Comparison of ENCODE assay signal across 8 mouse cellular contexts in genomic region chr9:107629901-107630425, GRCm38 (mm10). TPM values are rescaled to one million over a fixed set of nuclear protein-coding genes. Genes with fewer than 3 reads are reported as not detected.
DNase-seq lines count a peak whose midpoint lies in the region; ATAC-seq and TF ChIP-seq lines count a peak whose summit lies in the region.

No protein-coding gene starts in this region.

- peak overlapping the region; percentile 49 for H3K4me2 ChIP-seq in liver, embryonic 13.5 days

- peak overlapping the region; percentile 51 for H3K9ac ChIP-seq in liver, embryonic 13.5 days

- peak overlapping the region; percentile 81 for H3K27ac ChIP-seq in bone marrow, adult 2 months (ENCODE audit: control insufficient read depth, insufficient read depth, low read depth, low read length, poor library complexity)
- H3K27ac ChIP-seq in hindbrain, embryonic 10.5 days: peak overlapping the region; percentile 99
- peak overlapping the region; percentile 94 for H3K27ac ChIP-seq in liver, embryonic 13.5 days

- peaks cover 16% of the 10 kb centered on the region for H3K4me1 ChIP-seq in bone marrow, adult 2 months (ENCODE audit: control insufficient read depth, insufficient read depth, low read length)
- H3K4me1 ChIP-seq in hindbrain, embryonic 10.5 days (replicated peaks): peaks cover 98% of the 10 kb centered on the region
- peaks cover 96% of the 10 kb centered on the region for H3K4me1 ChIP-seq in liver, embryonic 13.5 days (replicated peaks)

- H3K36me3 ChIP-seq in hindbrain, embryonic 10.5 days: peaks cover 48% of the 10 kb centered on the region
- peaks cover 43% of the 10 kb centered on the region for H3K36me3 ChIP-seq in liver, embryonic 13.5 days
- H3K36me3 ChIP-seq in splenic B cell, adult 2 months (ENCODE audit: control insufficient read depth, insufficient read depth, low read length, poor library complexity, severe bottlenecking): peaks cover 5% of the 10 kb centered on the region

- WGBS in bone marrow, adult 2 months: 45% methylated on average over 14 of the region's 14 CpGs
- 11% methylated on average over 14 of the region's 14 CpGs for WGBS in hindbrain, embryonic 10.5 days
- WGBS in liver, embryonic 13.5 days (ENCODE audit: insufficient replicate concordance): 43% methylated on average over 14 of the region's 14 CpGs

- TF ChIP-seq POLR2A in bone marrow, adult 2 months (IDR thresholded peaks at IDR 0.05; ENCODE audit: borderline replicate concordance, control insufficient read depth, low read depth, low read length): no peak

- peak; percentile 32 for DNase-seq in layer of hippocampus, adult 11-12 months (ENCODE audit: low spot score)
- no peak for DNase-seq in layer of hippocampus, postnatal 36 days
- peak; percentile 70 for DNase-seq in hindbrain, embryonic 10.5 days (ENCODE audit: low spot score)
- DNase-seq in liver, embryonic 13.5 days: no peak
- peak; percentile 29 for DNase-seq in splenic B cell, adult 2 months (ENCODE audit: low read depth, low spot score)
- no peak for DNase-seq in urinary bladder, postnatal 14 days (ENCODE audit: low spot score)
- no peak for DNase-seq in spleen, postnatal 4 days (ENCODE audit: low spot score in 2 of 2)

- H3K4me3 ChIP-seq in bone marrow, adult 2 months (replicated peaks; ENCODE audit: control insufficient read depth, low read depth, low read length): peak overlapping the region; percentile 37
- peak overlapping the region; percentile 87 for H3K4me3 ChIP-seq in hindbrain, embryonic 10.5 days
- H3K4me3 ChIP-seq in liver, embryonic 13.5 days (replicated peaks): no peak overlapping the region; the same call in 1 of the 2 replicates

- no peaks in the 10 kb centered on the region for H3K27me3 ChIP-seq in hindbrain, embryonic 10.5 days (ENCODE audit: insufficient read depth, poor library complexity, severe bottlenecking)
- H3K27me3 ChIP-seq in liver, embryonic 13.5 days: no peaks in the 10 kb centered on the region
- no peaks in the 10 kb centered on the region for H3K27me3 ChIP-seq in splenic B cell, adult 2 months (ENCODE audit: control insufficient read depth, insufficient read depth, low read length, poor library complexity, severe bottlenecking)

- no peak for ATAC-seq in liver, embryonic 13.5 days (ENCODE audit: low read depth)

- TF ChIP-seq CTCF in bone marrow, adult 2 months (IDR thresholded peaks at IDR 0.05; ENCODE audit: control insufficient read depth, insufficient read depth, low read length): no peak

- H3K9me3 ChIP-seq in hindbrain, embryonic 10.5 days: no peaks in the 10 kb centered on the region
- no peaks in the 10 kb centered on the region for H3K9me3 ChIP-seq in liver, embryonic 13.5 days (replicated peaks)

RNA-seq across cellular contexts. Expression of gene Gnai2, which starts 5.2 kb away (rescaled TPM):
- total RNA-seq in layer of hippocampus, postnatal 36 days (2021): 100 to 1,000 TPM; 195 to 208 TPM
- 198 and 273 TPM in 2 replicates for polyA plus RNA-seq in bone marrow, adult 2 months (2011; ENCODE audit: insufficient read depth, insufficient read length, low replicate concordance, missing spikeins)
- 554 and 640 TPM in 2 replicates for polyA plus RNA-seq in hindbrain, embryonic 10.5 days (2016; fragmentation: Nextera tagmentation; extraction: Ambion mirVana)
- 144 and 163 TPM in 2 replicates for polyA plus RNA-seq in liver, embryonic 13.5 days (2015; fragmentation: Nextera tagmentation; extraction: Ambion mirVana)

RNA-seq across cellular contexts. Expression of gene Sema3b, which starts 20.9 kb away (rescaled TPM):
- 1 to 10 TPM; 1.7 to 2.2 TPM for total RNA-seq in layer of hippocampus, postnatal 36 days (2021)
- 2.1 TPM in 1 of 2 replicates, not detected in the other for polyA plus RNA-seq in bone marrow, adult 2 months (2011; ENCODE audit: insufficient read depth, insufficient read length, low replicate concordance, missing spikeins)
- polyA plus RNA-seq in hindbrain, embryonic 10.5 days (2016; fragmentation: Nextera tagmentation; extraction: Ambion mirVana): 3.9 and 5.2 TPM in 2 replicates
- polyA plus RNA-seq in liver, embryonic 13.5 days (2015; fragmentation: Nextera tagmentation; extraction: Ambion mirVana): 0.22 and 0.34 TPM in 2 replicates

RNA-seq across cellular contexts. Expression of gene Slc38a3, which starts 39.4 kb away (rescaled TPM):
- 10 to 100 TPM; 53.9 to 60.6 TPM for total RNA-seq in layer of hippocampus, postnatal 36 days (2021)
- polyA plus RNA-seq in bone marrow, adult 2 months (2011; ENCODE audit: insufficient read depth, insufficient read length, low replicate concordance, missing spikeins): 1.8 and 4.7 TPM in 2 replicates
- polyA plus RNA-seq in hindbrain, embryonic 10.5 days (2016; fragmentation: Nextera tagmentation; extraction: Ambion mirVana): 6.4 and 7.2 TPM in 2 replicates
- polyA plus RNA-seq in liver, embryonic 13.5 days (2015; fragmentation: Nextera tagmentation; extraction: Ambion mirVana): 5.4 and 5.9 TPM in 2 replicates

RNA-seq across cellular contexts. Expression of gene Ifrd2, which starts 42.5 kb away (rescaled TPM):
- total RNA-seq in layer of hippocampus, postnatal 36 days (2021): 10 to 100 TPM; 11.2 to 13.8 TPM
- polyA plus RNA-seq in bone marrow, adult 2 months (2011; ENCODE audit: insufficient read depth, insufficient read length, low replicate concordance, missing spikeins): 172 and 173 TPM in 2 replicates
- 41.1 and 54.1 TPM in 2 replicates for polyA plus RNA-seq in hindbrain, embryonic 10.5 days (2016; fragmentation: Nextera tagmentation; extraction: Ambion mirVana)
- 167 and 175 TPM in 2 replicates for polyA plus RNA-seq in liver, embryonic 13.5 days (2015; fragmentation: Nextera tagmentation; extraction: Ambion mirVana)

RNA-seq across cellular contexts. Expression of gene Hyal3, which starts 49.3 kb away (rescaled TPM):
- 1 to 10 TPM; 1.3 to 1.8 TPM for total RNA-seq in layer of hippocampus, postnatal 36 days (2021)
- 2.8 TPM in 1 of 2 replicates, not detected in the other for polyA plus RNA-seq in bone marrow, adult 2 months (2011; ENCODE audit: insufficient read depth, insufficient read length, low replicate concordance, missing spikeins)
- 0.41 and 0.77 TPM in 2 replicates for polyA plus RNA-seq in hindbrain, embryonic 10.5 days (2016; fragmentation: Nextera tagmentation; extraction: Ambion mirVana)
- 0.82 and 1.2 TPM in 2 replicates for polyA plus RNA-seq in liver, embryonic 13.5 days (2015; fragmentation: Nextera tagmentation; extraction: Ambion mirVana)

Comparison
In these comparisons a context has a peak if more than half of its experiments do, and no peak if none do; other contexts are left out.
1. DNase-seq: peak in layer of hippocampus, adult 11-12 months (single experiment), hindbrain, embryonic 10.5 days (single experiment) and splenic B cell, adult 2 months (single experiment); none in layer of hippocampus, postnatal 36 days (0 of 2), liver, embryonic 13.5 days (single experiment), urinary bladder, postnatal 14 days (single experiment) and spleen, postnatal 4 days (0 of 2).
2. Peak in every context shown above with its lines, with median percentiles within 50 percentile points of each other: H3K27ac ChIP-seq.